Mouse (Mus musculus) embryonic facial prominence, embryonic 15.5 days (tissue): ENCODE results near the gene Ostm1. TPM values are rescaled to one million over a fixed set of nuclear protein-coding genes. Genes with fewer than 3 reads are reported as not detected.

Experiments used
- ATAC-seq: fragments of 200-750 bp; cut with Nextera tagmentation; 2 replicates; pipeline ENCODE4 v1.8.0; 2017; ENCODE audit warnings: low read depth, moderate TSS enrichment; ENCODE audit not compliant: insufficient number of reproducible peaks, low FRiP score, low TSS enrichment
- H3K27ac ChIP-seq: fragments of 300-500 bp; sonication (generic); replicated peaks from 2 replicates; pipeline ENCODE4 v1.5.1; 2015; ENCODE audit warnings: mild to moderate bottlenecking, inconsistent platforms
- H3K27me3 ChIP-seq: fragments of 300-500 bp; sonication (generic); 2 replicates; pipeline ENCODE4 v1.6.1; 2015; ENCODE audit warnings: inconsistent platforms
- H3K36me3 ChIP-seq: fragments of 300-500 bp; sonication (generic); 2 replicates; pipeline ENCODE4 v1.6.1; 2015; ENCODE audit warnings: mild to moderate bottlenecking, inconsistent platforms
- H3K4me1 ChIP-seq: fragments of 300-500 bp; sonication (generic); 2 replicates; pipeline ENCODE4 v1.6.1; 2015; ENCODE audit warnings: inconsistent platforms
- H3K4me2 ChIP-seq: fragments of 300-500 bp; sonication (generic); replicated peaks from 2 replicates; pipeline ENCODE4 v1.6.1; 2015; ENCODE audit warnings: mild to moderate bottlenecking, inconsistent platforms
- H3K4me3 ChIP-seq: fragments of 300-500 bp; sonication (generic); replicated peaks from 2 replicates; pipeline ENCODE4 v1.5.1; 2015; ENCODE audit warnings: mild to moderate bottlenecking, inconsistent platforms
- H3K9ac ChIP-seq: fragments of 300-500 bp; sonication (generic); 2 replicates; pipeline ENCODE4 v1.6.1; 2015; ENCODE audit warnings: inconsistent platforms
- H3K9me3 ChIP-seq: fragments of 300-500 bp; sonication (generic); replicated peaks from 2 replicates; pipeline ENCODE4 v1.6.1; 2016; ENCODE audit warnings: inconsistent platforms
- whole genome bisulfite sequencing: fragments of 180-500 bp; shearing (Covaris S2); methylation state at CpG from one replicate; pipeline ENCODE4 v1.1.7; 2015; 5-methylcytosine and 5-hydroxymethylcytosine counted together
- polyA plus RNA-seq: library from polyadenylated mRNA; unstranded; fragments of >200 nt; fragmentation: Nextera tagmentation; extraction: Ambion mirVana; gene quantifications from 2 replicates; pipeline ENCODE4 v1.2.1, GENCODE M21; 2015

The Ostm1 gene
- polyA plus RNA-seq, 1 experiment from 2014 or later, result 14.9 TPM

DNA sequence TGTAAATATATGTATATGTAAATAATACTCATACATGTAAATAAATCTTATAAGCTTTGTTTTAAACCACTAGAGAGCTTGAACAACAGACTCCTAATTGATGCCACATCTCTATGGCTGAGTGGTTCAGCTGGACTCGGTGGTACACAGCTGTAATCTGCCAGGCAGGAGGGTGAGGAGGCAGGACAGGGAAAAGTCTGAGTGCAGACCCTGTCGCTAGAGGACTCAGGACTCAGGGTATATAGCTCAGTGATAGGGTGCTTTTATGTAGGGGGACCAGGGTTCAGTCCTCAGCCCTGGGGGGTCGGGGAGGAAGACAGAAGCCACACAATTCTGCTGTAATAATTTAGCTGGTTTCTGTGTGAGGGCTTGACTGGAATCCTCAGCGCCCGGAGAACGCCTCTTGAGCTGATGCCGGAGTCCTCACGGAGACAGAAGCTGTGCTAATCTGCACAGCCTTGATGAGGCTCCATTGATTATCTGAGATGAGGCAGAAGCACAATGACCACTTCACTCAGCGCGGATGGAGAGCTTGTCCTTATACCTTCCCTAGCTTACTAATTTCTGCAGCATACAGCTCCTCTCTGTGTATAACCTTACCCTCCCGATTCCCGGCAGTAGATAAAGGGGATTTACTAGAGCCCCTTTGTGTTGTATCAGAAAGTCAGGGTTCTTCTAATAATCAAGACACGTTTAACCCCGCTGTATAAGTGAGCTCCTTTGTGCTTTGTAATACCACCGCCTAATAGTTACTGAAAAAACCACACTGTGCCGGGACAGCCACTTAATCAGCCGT, 106.8 kb downstream of the Ostm1 start:
- WGBS, result 57% methylated on average over 17 of the region's 17 CpGs

DNA sequence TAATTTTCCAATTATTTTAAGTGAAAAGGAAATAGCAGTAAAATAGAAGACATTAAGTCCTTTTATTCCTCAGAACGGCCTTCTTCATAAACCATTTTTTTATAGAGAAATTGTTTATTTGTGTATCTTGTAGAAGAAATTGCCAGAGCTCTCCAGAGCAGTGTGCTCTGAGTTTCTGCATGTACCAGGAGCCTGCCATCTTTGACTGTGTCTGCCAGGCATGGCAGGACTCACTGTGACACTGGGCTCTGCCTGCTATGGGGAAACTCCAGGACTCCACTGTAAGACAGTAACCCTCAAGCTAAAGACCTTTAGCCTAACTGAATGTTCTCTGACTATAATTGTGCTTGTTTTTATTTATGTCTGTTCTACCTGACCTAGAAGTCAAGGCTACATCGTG, 107.4 kb downstream of the Ostm1 start:
- Histone ChIP-seq H3K4me2 (no peak overlapping the region), H3K36me3 (no peaks in the 10 kb centered on the region), H3K4me3 (no peak overlapping the region), H3K9me3 (no peaks in the 10 kb centered on the region), H3K4me1 (no peaks in the 10 kb centered on the region), H3K27ac (no peak overlapping the region), H3K27me3 (no peaks in the 10 kb centered on the region), H3K9ac (no peak overlapping the region)
- WGBS, result 74% methylated on average over 2 of the region's 2 CpGs
- no peak for ATAC-seq

More for the DNA sequence above, 106.8 kb downstream of the Ostm1 start:
- no peaks in the 10 kb centered on the region for H3K27me3 ChIP-seq
- H3K4me1 ChIP-seq, result no peaks in the 10 kb centered on the region
- H3K9me3 ChIP-seq, result no peaks in the 10 kb centered on the region
- ATAC-seq, result no peak
- no peak overlapping the region for H3K27ac ChIP-seq
- H3K4me2 ChIP-seq, result no peak overlapping the region
- no peak overlapping the region for H3K9ac ChIP-seq
- no peak overlapping the region for H3K4me3 ChIP-seq
- no peaks in the 10 kb centered on the region for H3K36me3 ChIP-seq

DNA sequence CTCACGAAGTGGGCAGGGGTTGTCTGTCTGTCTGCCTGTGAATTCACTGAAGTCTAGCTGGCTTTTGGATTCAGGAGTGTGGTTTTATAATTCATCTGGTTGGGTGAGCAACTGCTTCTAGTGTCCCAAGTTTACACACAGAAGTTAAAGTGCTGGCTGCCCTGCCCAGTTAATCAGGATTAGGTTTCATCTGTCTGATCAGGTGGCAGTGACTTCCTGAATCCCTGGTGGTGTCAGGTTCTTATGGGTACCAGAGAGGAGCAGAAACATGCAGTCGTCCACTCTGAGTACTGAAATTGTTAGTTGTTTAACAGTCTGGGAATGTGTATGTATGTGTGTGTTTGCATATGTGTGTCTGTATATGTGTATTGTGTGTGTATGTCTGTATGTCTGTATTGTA, 108.5 kb downstream of the Ostm1 start:
- no peaks in the 10 kb centered on the region for H3K9me3 ChIP-seq
- no peak overlapping the region for H3K9ac ChIP-seq
- H3K4me1 ChIP-seq, result no peaks in the 10 kb centered on the region
- WGBS, result 47% methylated on average over 2 of the region's 2 CpGs
- no peak overlapping the region for H3K4me2 ChIP-seq
- no peaks in the 10 kb centered on the region for H3K27me3 ChIP-seq
- no peak overlapping the region for H3K4me3 ChIP-seq
- ATAC-seq, result no peak
- H3K27ac ChIP-seq, result no peak overlapping the region
- no peaks in the 10 kb centered on the region for H3K36me3 ChIP-seq

DNA sequence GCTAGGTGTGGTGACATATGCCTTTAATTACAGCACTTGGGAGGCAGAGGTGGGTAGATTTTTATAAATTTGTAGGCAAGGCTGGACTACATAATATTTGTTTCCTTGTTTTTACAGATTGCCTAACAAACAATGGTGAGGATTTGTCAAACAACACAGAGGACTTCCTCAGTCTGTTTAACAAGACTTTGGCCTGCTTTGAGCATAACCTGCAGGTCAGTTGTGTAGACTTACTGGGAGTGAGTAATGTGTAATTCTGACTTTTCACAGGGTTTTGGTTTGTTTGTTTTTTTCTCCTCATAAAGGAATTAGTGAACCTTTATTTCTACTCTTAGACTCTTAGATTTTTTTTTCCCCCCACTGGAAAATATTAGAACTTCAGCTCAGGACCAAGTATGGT, 109.2 kb downstream of the Ostm1 start:
- no peak overlapping the region for H3K4me2 ChIP-seq
- H3K9me3 ChIP-seq, result no peaks in the 10 kb centered on the region
- H3K9ac ChIP-seq, result no peak overlapping the region
- no peaks in the 10 kb centered on the region for H3K36me3 ChIP-seq
- H3K4me3 ChIP-seq, result no peak overlapping the region
- H3K4me1 ChIP-seq, result no peaks in the 10 kb centered on the region
- ATAC-seq, result no peak
- no peaks in the 10 kb centered on the region for H3K27me3 ChIP-seq
- no peak overlapping the region for H3K27ac ChIP-seq

DNA sequence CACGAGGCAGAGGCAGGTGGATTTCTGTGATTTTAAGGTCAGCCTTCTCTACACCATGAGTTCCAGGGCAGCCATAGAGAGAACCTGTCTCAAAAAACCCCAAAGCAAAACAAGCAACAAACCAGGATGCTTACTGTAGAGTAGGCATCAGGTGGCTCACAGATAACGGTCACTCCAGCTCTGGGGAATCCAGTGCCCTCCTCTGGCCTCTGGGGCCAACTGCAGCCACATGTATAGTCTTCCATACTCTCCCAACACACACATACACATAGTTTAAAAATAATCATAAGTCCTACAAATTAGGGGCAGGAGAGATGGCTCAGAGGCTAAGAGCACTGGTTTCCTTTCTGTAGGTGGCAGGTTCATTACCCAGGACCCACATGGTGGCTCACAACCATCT, 109.9 kb downstream of the Ostm1 start:
- no peaks in the 10 kb centered on the region for H3K9me3 ChIP-seq
- no peak overlapping the region for H3K27ac ChIP-seq
- H3K27me3 ChIP-seq, result no peaks in the 10 kb centered on the region
- 74% methylated on average over 2 of the region's 2 CpGs for WGBS
- ATAC-seq, result no peak
- no peak overlapping the region for H3K9ac ChIP-seq
- no peaks in the 10 kb centered on the region for H3K4me1 ChIP-seq
- H3K4me3 ChIP-seq, result no peak overlapping the region
- no peak overlapping the region for H3K4me2 ChIP-seq
- no peaks in the 10 kb centered on the region for H3K36me3 ChIP-seq

DNA sequence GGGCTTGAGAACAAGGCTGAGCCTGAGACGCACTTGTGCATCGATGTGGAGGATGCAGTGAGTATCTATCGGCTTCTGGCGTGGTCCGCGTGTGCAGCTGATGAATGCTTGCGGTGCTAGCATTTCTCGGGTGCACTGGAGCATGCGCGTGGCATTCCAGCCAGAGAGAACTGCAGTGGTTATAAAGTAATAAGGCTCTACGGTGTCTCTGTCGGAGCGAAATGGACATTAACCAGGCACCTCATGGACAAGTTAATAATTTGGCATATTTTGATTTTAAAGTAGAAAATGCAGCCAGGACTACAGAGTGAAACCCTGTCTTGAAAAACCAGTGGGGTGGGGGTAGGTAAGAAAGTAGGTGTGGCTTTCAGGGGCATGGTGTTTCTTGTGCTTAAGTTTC, 112.7 kb downstream of the Ostm1 start:
- 82% methylated on average over 13 of the region's 13 CpGs for WGBS
- Histone ChIP-seq H3K9me3 (no peaks in the 10 kb centered on the region), H3K4me3 (no peak overlapping the region), H3K27me3 (no peaks in the 10 kb centered on the region), H3K4me1 (no peaks in the 10 kb centered on the region), H3K9ac (no peak overlapping the region), H3K27ac (no peak overlapping the region), H3K4me2 (no peak overlapping the region), H3K36me3 (no peaks in the 10 kb centered on the region)
- no peak for ATAC-seq

DNA sequence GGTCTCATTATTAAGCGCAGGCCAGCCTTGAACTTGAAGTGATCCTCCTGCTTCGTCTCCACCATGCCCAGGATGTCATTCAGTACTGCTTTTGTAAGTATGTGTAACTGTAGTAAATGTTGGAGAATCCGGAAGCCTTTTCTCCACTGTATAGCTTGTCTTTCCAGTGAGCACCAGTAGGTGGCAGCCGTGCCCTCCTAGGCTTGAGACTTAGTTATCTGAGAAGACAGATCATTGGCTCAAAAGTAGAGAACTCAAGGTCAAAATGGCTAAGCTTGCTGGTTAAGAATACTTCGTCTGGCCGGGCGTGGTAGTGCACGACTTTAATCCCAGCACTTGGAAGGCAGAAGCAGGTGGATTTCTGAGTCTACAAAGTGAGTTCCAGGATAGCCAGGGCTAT, 113.4 kb downstream of the Ostm1 start:
- no peak for ATAC-seq
- Histone ChIP-seq H3K9ac (no peak overlapping the region), H3K4me3 (no peak overlapping the region), H3K27ac (no peak overlapping the region), H3K36me3 (no peaks in the 10 kb centered on the region), H3K27me3 (no peaks in the 10 kb centered on the region), H3K9me3 (no peaks in the 10 kb centered on the region), H3K4me1 (no peaks in the 10 kb centered on the region), H3K4me2 (no peak overlapping the region)
- whole genome bisulfite sequencing, result 25% methylated on average over 8 of the region's 8 CpGs

DNA sequence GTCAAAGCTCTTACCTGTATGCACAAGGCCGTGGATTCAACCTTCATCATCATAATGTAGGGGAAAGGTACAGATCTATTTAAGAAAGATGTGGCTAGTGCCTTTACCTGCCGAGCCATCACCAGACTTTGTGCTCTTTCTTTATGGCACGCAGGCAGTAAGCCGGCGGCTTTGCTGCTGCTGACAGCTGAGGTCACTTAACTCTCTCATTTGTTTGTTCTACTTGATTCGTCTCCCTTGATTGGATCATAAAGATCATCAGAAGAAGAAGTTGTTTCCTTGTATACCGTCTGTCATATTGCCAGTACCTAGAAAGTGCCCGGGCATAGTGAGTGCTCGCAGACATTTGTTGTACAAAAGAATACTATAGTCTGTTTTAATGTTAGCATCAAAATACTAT, 114.8 kb downstream of the Ostm1 start:
- no peak for ATAC-seq
- whole genome bisulfite sequencing, result 86% methylated on average over 9 of the region's 9 CpGs
- Histone ChIP-seq H3K4me3 (no peak overlapping the region), H3K9ac (no peak overlapping the region), H3K27me3 (no peaks in the 10 kb centered on the region), H3K4me2 (no peak overlapping the region), H3K27ac (no peak overlapping the region), H3K36me3 (no peaks in the 10 kb centered on the region), H3K9me3 (no peaks in the 10 kb centered on the region), H3K4me1 (no peaks in the 10 kb centered on the region)

DNA sequence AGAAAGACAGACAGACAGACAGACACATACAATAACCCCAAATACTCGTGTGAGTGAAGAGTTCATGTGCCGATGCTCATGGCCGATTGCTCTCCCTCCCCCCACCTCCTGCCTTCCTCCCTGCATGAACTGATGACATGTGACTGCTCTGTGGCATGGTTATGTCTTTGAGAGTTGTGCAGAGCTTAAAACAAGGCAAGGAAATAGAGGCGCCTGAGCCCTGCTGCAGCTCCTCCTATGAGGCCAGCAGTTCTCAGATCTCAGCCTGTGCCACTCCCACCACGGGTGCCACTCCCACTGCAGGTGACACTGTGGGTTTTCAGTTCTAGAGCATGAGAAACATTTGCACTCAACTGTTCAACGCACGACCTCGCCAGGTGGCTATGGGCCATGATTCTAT, 115.4 kb downstream of the Ostm1 start:
- H3K9ac ChIP-seq, result no peak overlapping the region
- H3K4me1 ChIP-seq, result no peaks in the 10 kb centered on the region
- H3K36me3 ChIP-seq, result no peaks in the 10 kb centered on the region
- no peak overlapping the region for H3K4me3 ChIP-seq
- H3K9me3 ChIP-seq, result no peaks in the 10 kb centered on the region
- WGBS, result 87% methylated on average over 8 of the region's 8 CpGs
- no peak overlapping the region for H3K4me2 ChIP-seq
- H3K27ac ChIP-seq, result no peak overlapping the region
- no peak for ATAC-seq
- H3K27me3 ChIP-seq, result no peaks in the 10 kb centered on the region

DNA sequence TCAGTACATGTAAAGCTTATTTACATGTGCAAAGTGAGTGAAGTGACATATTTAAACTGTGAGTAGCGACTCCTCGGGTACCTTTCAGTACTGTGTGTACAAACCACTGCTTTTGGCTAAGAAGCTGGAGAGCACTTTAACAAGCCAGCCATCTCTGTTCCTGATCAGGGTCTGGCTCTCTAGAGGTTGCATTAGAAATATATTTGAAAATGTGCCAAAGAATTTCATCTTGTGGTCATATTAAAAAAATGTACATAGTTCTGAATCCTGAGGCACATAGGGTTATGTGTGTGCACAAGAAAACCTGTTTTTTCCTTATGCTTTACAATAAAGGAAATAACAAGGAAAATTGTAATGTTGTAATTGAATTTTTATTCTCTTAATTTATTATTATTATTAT, 118.5 kb downstream of the Ostm1 start:
- no peak overlapping the region for H3K4me3 ChIP-seq
- no peaks in the 10 kb centered on the region for H3K36me3 ChIP-seq
- no peak overlapping the region for H3K9ac ChIP-seq
- ATAC-seq, result no peak
- 0 out of 2 replicates have a peak, but pooled peaks cover 6% of the 10 kb centered on the region for H3K4me1 ChIP-seq
- H3K27ac ChIP-seq, result no peak overlapping the region
- 56% methylated on average over 2 of the region's 2 CpGs for WGBS
- no peak overlapping the region for H3K4me2 ChIP-seq
- H3K27me3 ChIP-seq, result no peaks in the 10 kb centered on the region
- H3K9me3 ChIP-seq, result no peaks in the 10 kb centered on the region

DNA sequence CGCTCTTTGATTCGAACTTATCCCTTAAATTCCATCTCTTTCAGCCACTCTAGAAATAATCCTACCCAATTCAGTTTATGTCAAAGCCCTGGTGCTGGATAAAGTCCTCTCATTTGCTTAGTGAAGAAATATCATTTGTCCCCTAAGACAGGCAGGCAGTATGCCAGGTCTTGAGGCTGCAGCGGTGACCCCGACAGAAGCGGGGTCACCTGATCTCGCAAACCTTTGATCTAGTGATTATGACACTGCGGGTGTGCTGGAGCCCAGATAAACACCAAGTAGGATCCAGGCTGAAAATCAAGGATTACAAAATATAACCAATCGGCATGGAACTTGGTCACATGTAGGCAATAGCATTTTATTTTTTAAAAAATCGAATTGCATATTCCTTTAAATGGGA, 131.1 kb downstream of the Ostm1 start:
- Histone ChIP-seq H3K36me3 (no peaks in the 10 kb centered on the region), H3K4me1 (peaks cover 8% of the 10 kb centered on the region; the same call in 1 of the 2 replicates), H3K27ac (no peak overlapping the region), H3K9ac (no peak overlapping the region), H3K4me3 (no peak overlapping the region), H3K9me3 (no peaks in the 10 kb centered on the region), H3K4me2 (no peak overlapping the region), H3K27me3 (peaks cover 8% of the 10 kb centered on the region)
- 19% methylated on average over 9 of the region's 9 CpGs for WGBS
- no peak for ATAC-seq
